Mouse (Mus musculus) neural tube, embryonic 12.5 days (tissue): ENCODE data around the gene Trim13. TPM values are rescaled to one million over a fixed set of nuclear protein-coding genes. Genes with fewer than 3 reads are reported as not detected.
"Not testable (repeated sequence)": the region's sequence is repeated elsewhere in the genome, so short reads cannot be mapped to it uniquely, and the experiment has no call there.

Experiments used
- ATAC-seq: fragments of 200-750 bp; cut with Nextera tagmentation; 2 replicates; pipeline ENCODE4 v1.8.0; 2017; ENCODE audit warnings: low read depth, mild to moderate bottlenecking, moderate TSS enrichment, moderate library complexity; ENCODE audit not compliant: low FRiP score
- H3K27ac ChIP-seq: fragments of 300-500 bp; sonication (generic); 2 replicates; pipeline ENCODE4 v1.5.1; 2016
- H3K27me3 ChIP-seq: fragments of 300-500 bp; sonication (generic); replicated peaks from 2 replicates; pipeline ENCODE4 v1.6.1; 2016; ENCODE audit warnings: mild to moderate bottlenecking
- H3K36me3 ChIP-seq: fragments of 300-500 bp; sonication (generic); 2 replicates; pipeline ENCODE4 v1.6.1; 2016; ENCODE audit warnings: mild to moderate bottlenecking
- H3K4me1 ChIP-seq: fragments of 300-500 bp; sonication (generic); 2 replicates; pipeline ENCODE4 v1.6.1; 2016
- H3K4me2 ChIP-seq: fragments of 300-500 bp; sonication (generic); replicated peaks from 2 replicates; pipeline ENCODE4 v1.6.1; 2016; ENCODE audit warnings: mild to moderate bottlenecking
- H3K4me3 ChIP-seq: fragments of 300-500 bp; sonication (generic); 2 replicates; pipeline ENCODE4 v1.5.1; 2016
- H3K9ac ChIP-seq: fragments of 300-500 bp; sonication (generic); 2 replicates; pipeline ENCODE4 v1.6.1; 2016; ENCODE audit warnings: mild to moderate bottlenecking
- H3K9me3 ChIP-seq: fragments of 300-500 bp; sonication (generic); 2 replicates; pipeline ENCODE4 v1.6.1; 2016; ENCODE audit warnings: mild to moderate bottlenecking
- WGBS: fragments of 180-500 bp; shearing (Covaris S2); methylation state at CpG from one replicate; pipeline ENCODE4 v1.1.7; 2016; 5-methylcytosine and 5-hydroxymethylcytosine counted together
- polyA plus RNA-seq: library from polyadenylated mRNA; unstranded; fragments of >200 nt; fragmentation: Nextera tagmentation; extraction: Ambion mirVana; gene quantifications from 2 replicates; pipeline ENCODE4 v1.2.1, GENCODE M21; 2016

Gene Trim13
- polyA plus RNA-seq, 1 experiment from 2014 or later: 46.5 TPM

GRCm38 (mm10) chr14:61589288-61590065 is 8.6 kb upstream of the Trim13 start:
- Histone ChIP-seq H3K9ac (no peak overlapping the region), H3K36me3 (no peaks in the 10 kb centered on the region), H3K9me3 (no peaks in the 10 kb centered on the region), H3K4me3 (no peak overlapping the region), H3K4me2 (no peak overlapping the region), H3K4me1 (no peaks in the 10 kb centered on the region), H3K27ac (no peak overlapping the region), H3K27me3 (no peaks in the 10 kb centered on the region)
- WGBS: 85% methylated on average over 4 of the region's 4 CpGs
- ATAC-seq: no peak

- WGBS: 92% methylated on average over 9 of the region's 9 CpGs
- Histone ChIP-seq H3K4me1 (peaks cover 16% of the 10 kb centered on the region), H3K4me2 (no peak overlapping the region), H3K27me3 (no peaks in the 10 kb centered on the region), H3K36me3 (0 out of 2 replicates have a peak, but pooled peaks cover 3% of the 10 kb centered on the region), H3K4me3 (no peak overlapping the region), H3K9me3 (no peaks in the 10 kb centered on the region), H3K27ac (no peak overlapping the region), H3K9ac (no peak overlapping the region)
- ATAC-seq: no peak
Observed at GRCm38 (mm10) chr14:61596719-61597426, 1.2 kb upstream of the Trim13 start.

- Histone ChIP-seq H3K4me3 (peak overlapping the region; percentile 84), H3K9ac (peak overlapping the region; percentile 91), H3K4me1 (peaks cover 26% of the 10 kb centered on the region), H3K36me3 (peaks cover 7% of the 10 kb centered on the region), H3K4me2 (peak overlapping the region; percentile 61), H3K9me3 (no peaks in the 10 kb centered on the region), H3K27me3 (no peaks in the 10 kb centered on the region), H3K27ac (peak overlapping the region; percentile 64)
- 4% methylated on average over 44 of the region's 44 CpGs for WGBS
- ATAC-seq: peak; percentile 94
Observed at GRCm38 (mm10) chr14:61599057-61599806, 1.2 kb downstream of the Trim13 start.

- no peaks in the 10 kb centered on the region for H3K9me3 ChIP-seq
- H3K9ac ChIP-seq: no peak overlapping the region
- H3K4me1 ChIP-seq: peaks cover 26% of the 10 kb centered on the region
- ATAC-seq: no peak
- peak overlapping the region; percentile 61 for H3K4me2 ChIP-seq
- no peak overlapping the region for H3K27ac ChIP-seq
- H3K27me3 ChIP-seq: no peaks in the 10 kb centered on the region
- peaks cover 25% of the 10 kb centered on the region for H3K36me3 ChIP-seq
- H3K4me3 ChIP-seq: no peak overlapping the region
- WGBS: 92% methylated on average over 9 of the region's 9 CpGs
Observed at GRCm38 (mm10) chr14:61601348-61601747, 3.3 kb downstream of the Trim13 start.

- H3K27me3 ChIP-seq: no peaks in the 10 kb centered on the region
- WGBS: 67% methylated on average over 8 of the region's 8 CpGs
- H3K4me1 ChIP-seq: peaks cover 26% of the 10 kb centered on the region
- H3K9ac ChIP-seq: no peak overlapping the region
- peaks cover 35% of the 10 kb centered on the region for H3K36me3 ChIP-seq
- peak; percentile 73; the same call in 1 of the 2 replicates for ATAC-seq
- H3K4me2 ChIP-seq: 0 out of 2 replicates have a peak overlapping the region, but pooled peaks have one; percentile 9
- H3K4me3 ChIP-seq: no peak overlapping the region
- H3K9me3 ChIP-seq: no peaks in the 10 kb centered on the region
- no peak overlapping the region for H3K27ac ChIP-seq
Observed at GRCm38 (mm10) chr14:61603069-61603755, 5.2 kb downstream of the Trim13 start.

- WGBS: 81% methylated on average over 3 of the region's 3 CpGs
- no peak overlapping the region for H3K27ac ChIP-seq
- no peak for ATAC-seq
- no peaks in the 10 kb centered on the region for H3K27me3 ChIP-seq
- no peak overlapping the region for H3K4me3 ChIP-seq
- peaks cover 35% of the 10 kb centered on the region for H3K36me3 ChIP-seq
- no peak overlapping the region for H3K9ac ChIP-seq
- no peaks in the 10 kb centered on the region for H3K9me3 ChIP-seq
- H3K4me2 ChIP-seq: no peak overlapping the region
- peaks cover 26% of the 10 kb centered on the region for H3K4me1 ChIP-seq
Observed at GRCm38 (mm10) chr14:61604081-61604480, 6.0 kb downstream of the Trim13 start.

- peaks cover 35% of the 10 kb centered on the region for H3K36me3 ChIP-seq
Observed at GRCm38 (mm10) chr14:61606088-61606487, 8.0 kb downstream of the Trim13 start.

GRCm38 (mm10) chr14:61607157-61607556 is 9.1 kb downstream of the Trim13 start, which contains the start of gene Kcnrg:
TSS of gene Kcnrg (plus strand) at chr14:61607457.
- Histone ChIP-seq H3K9me3 (no peaks in the 10 kb centered on the region), H3K27me3 (no peaks in the 10 kb centered on the region), H3K36me3 (peaks cover 31% of the 10 kb centered on the region), H3K9ac (no peak within 1 kb of the TSS), H3K4me1 (0 out of 2 replicates have a peak, but pooled peaks cover 8% of the 10 kb centered on the region), H3K4me2 (no peak within 1 kb of the TSS), H3K27ac (no peak within 1 kb of the TSS), H3K4me3 (no peak within 1 kb of the TSS)
- WGBS: 83% methylated on average over 3 of the region's 3 CpGs
- ATAC-seq: no peak

More at GRCm38 (mm10) chr14:61606088-61606487, 8.0 kb downstream of the Trim13 start:
- H3K4me3 ChIP-seq, H3K9me3 ChIP-seq, ATAC-seq, H3K4me2 ChIP-seq, H3K9ac ChIP-seq, H3K27ac ChIP-seq, H3K27me3 ChIP-seq: not testable (repeated sequence)
- peaks cover 17% of the 10 kb centered on the region; the same call in 1 of the 2 replicates for H3K4me1 ChIP-seq
- 85% methylated on average over 2 of the region's 2 CpGs for WGBS

- H3K9me3 ChIP-seq: no peaks in the 10 kb centered on the region
- H3K27ac ChIP-seq: no peak overlapping the region
- no peak overlapping the region for H3K9ac ChIP-seq
- H3K4me1 ChIP-seq: no peaks in the 10 kb centered on the region
- no peaks in the 10 kb centered on the region for H3K27me3 ChIP-seq
- no peak overlapping the region for H3K4me2 ChIP-seq
- WGBS: 92% methylated on average over 5 of the region's 5 CpGs
- H3K36me3 ChIP-seq: peaks cover 10% of the 10 kb centered on the region; the same call in 1 of the 2 replicates
- H3K4me3 ChIP-seq: no peak overlapping the region
- no peak for ATAC-seq
Observed at GRCm38 (mm10) chr14:61611766-61612165, 13.7 kb downstream of the Trim13 start.

GRCm38 (mm10) chr14:61613319-61613718 is 15.3 kb downstream of the Trim13 start:
- Histone ChIP-seq H3K9ac (no peak overlapping the region), H3K9me3 (no peaks in the 10 kb centered on the region), H3K36me3 (peaks cover 4% of the 10 kb centered on the region; the same call in 1 of the 2 replicates), H3K27ac (no peak overlapping the region), H3K4me2 (no peak overlapping the region), H3K4me3 (no peak overlapping the region), H3K4me1 (no peaks in the 10 kb centered on the region), H3K27me3 (no peaks in the 10 kb centered on the region)
- ATAC-seq: no peak
- WGBS: 92% methylated on average over 2 of the region's 2 CpGs

- H3K9me3 ChIP-seq: no peaks in the 10 kb centered on the region
- H3K27me3 ChIP-seq: no peaks in the 10 kb centered on the region
- H3K36me3 ChIP-seq: 0 out of 2 replicates have a peak, but pooled peaks cover 2% of the 10 kb centered on the region
- H3K27ac ChIP-seq: no peak overlapping the region
- no peak for ATAC-seq
- no peak overlapping the region for H3K4me3 ChIP-seq
- no peak overlapping the region for H3K4me2 ChIP-seq
- H3K4me1 ChIP-seq: no peaks in the 10 kb centered on the region
- H3K9ac ChIP-seq: no peak overlapping the region
- 89% methylated on average over 2 of the region's 2 CpGs for WGBS
Observed at GRCm38 (mm10) chr14:61620371-61620770, 22.3 kb downstream of the Trim13 start.
